Comparison of ENCODE assay signal across 20 mouse cellular contexts in the genomic region with DNA sequence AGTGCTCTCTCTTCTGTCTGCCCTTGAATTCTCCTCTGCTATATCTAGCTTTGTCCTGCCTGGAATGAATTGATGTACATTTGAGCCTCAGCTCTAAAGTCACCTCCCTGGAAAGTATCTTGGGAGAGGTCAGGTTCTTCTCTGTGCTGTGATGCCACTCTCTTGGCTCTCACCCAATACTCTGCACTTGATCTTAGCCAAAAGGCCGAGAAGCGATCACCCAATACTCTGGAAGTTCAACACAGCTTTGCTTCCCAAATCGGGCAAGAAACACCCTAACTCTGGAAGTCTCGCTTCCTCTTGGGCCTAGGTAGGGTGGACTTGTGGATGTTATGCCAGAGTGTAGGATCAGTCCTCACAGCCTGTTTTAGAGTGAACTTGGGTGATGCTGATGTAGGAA. TPM values are rescaled to one million over a fixed set of nuclear protein-coding genes. Genes with fewer than 3 reads are reported as not detected.
DNase-seq lines count a peak whose midpoint lies in the region; ATAC-seq lines count a peak whose summit lies in the region.
"Had no signal": no experiment of that assay in that cellular context is flagged by ENCODE, and none has a peak within 500 bp of the region (broad histone marks: within the 10 kb centered on the region; RNA-seq: fewer than 3 reads in every experiment).

No protein-coding gene starts in this region.

- ATAC-seq in heart, embryonic 15.5 days (replicated peaks; ENCODE audit: insufficient number of reproducible peaks, insufficient read depth, low FRiP score, low read depth), result no peak
- no peak for ATAC-seq in liver, embryonic 12.5 days
- ATAC-seq in liver, embryonic 16.5 days (ENCODE audit: low read depth), result no peak
- ATAC-seq: CD4-positive, CD25-positive, alpha-beta regulatory T cell, adult 4 months; forebrain, embryonic 13.5 days; inflammation-experienced regulatory T-cells, adult 6 months; midbrain, embryonic 15.5 days; Patski had no signal

- intact Hi-C loops in heart, postnatal 14 days (cut with DNase I), result no loop called here

- no peaks in the 10 kb centered on the region for H3K36me3 ChIP-seq in heart, embryonic 15.5 days
- H3K36me3 ChIP-seq in liver, embryonic 12.5 days, result peaks cover 10% of the 10 kb centered on the region
- H3K36me3 ChIP-seq in liver, embryonic 16.5 days (ENCODE audit: control insufficient read depth, insufficient read depth), result no peaks in the 10 kb centered on the region
- H3K36me3 ChIP-seq: hindbrain, embryonic 13.5 days; limb, embryonic 10.5 days; midbrain, embryonic 15.5 days had no signal

- no peak overlapping the region for H3K9ac ChIP-seq in heart, embryonic 15.5 days
- H3K9ac ChIP-seq in liver, embryonic 12.5 days, result peak overlapping the region; percentile 36; the same call in 1 of the 2 replicates
- no peak overlapping the region; the same call in 1 of the 2 replicates for H3K9ac ChIP-seq in liver, embryonic 16.5 days (ENCODE audit: low read depth, low read length)

- no peaks in the 10 kb centered on the region for H3K9me3 ChIP-seq in heart, embryonic 15.5 days (replicated peaks)
- H3K9me3 ChIP-seq in liver, embryonic 12.5 days (replicated peaks), result no peaks in the 10 kb centered on the region
- H3K9me3 ChIP-seq in liver, embryonic 16.5 days (replicated peaks; ENCODE audit: control insufficient read depth, low read length), result no peaks in the 10 kb centered on the region
- H3K9me3 ChIP-seq: forebrain, embryonic 13.5 days; hindbrain, embryonic 13.5 days; limb, embryonic 10.5 days; megakaryocyte, embryonic 14.5 days; midbrain, embryonic 15.5 days had no signal

- peaks cover 59% of the 10 kb centered on the region for H3K4me1 ChIP-seq in heart, embryonic 15.5 days (replicated peaks)
- H3K4me1 ChIP-seq in liver, embryonic 12.5 days, result peaks cover 78% of the 10 kb centered on the region
- peaks cover 66% of the 10 kb centered on the region for H3K4me1 ChIP-seq in liver, embryonic 16.5 days (ENCODE audit: control insufficient read depth, low read depth, low read length)

- no peak overlapping the region for H3K4me3 ChIP-seq in heart, embryonic 15.5 days
- no peak overlapping the region for H3K4me3 ChIP-seq in liver, embryonic 12.5 days
- no peak overlapping the region for H3K4me3 ChIP-seq in liver, embryonic 16.5 days (ENCODE audit: low read depth, low read length)
- H3K4me3 ChIP-seq: forebrain, embryonic 13.5 days; hindbrain, embryonic 13.5 days; limb, embryonic 10.5 days had no signal

- no peaks in the 10 kb centered on the region for H3K27me3 ChIP-seq in heart, embryonic 15.5 days
- H3K27me3 ChIP-seq in liver, embryonic 12.5 days (replicated peaks), result peaks cover 13% of the 10 kb centered on the region; the same call in 1 of the 2 replicates
- H3K27me3 ChIP-seq in liver, embryonic 16.5 days (ENCODE audit: control insufficient read depth, insufficient read depth, low read depth, low read length), result no peaks in the 10 kb centered on the region
- H3K27me3 ChIP-seq: forebrain, embryonic 13.5 days; hindbrain, embryonic 13.5 days; megakaryocyte, embryonic 14.5 days; midbrain, embryonic 15.5 days; Patski had no signal

- 74% methylated on average over 4 of the region's 4 CpGs for WGBS in heart, embryonic 15.5 days
- 87% methylated on average over 4 of the region's 4 CpGs for WGBS in liver, embryonic 12.5 days (ENCODE audit: insufficient replicate concordance)
- 87% methylated on average over 4 of the region's 4 CpGs for WGBS in liver, embryonic 16.5 days (ENCODE audit: insufficient replicate concordance)

- H3K4me2 ChIP-seq in heart, embryonic 15.5 days, result peak overlapping the region; percentile 92; the same call in 1 of the 2 replicates
- no peak overlapping the region for H3K4me2 ChIP-seq in liver, embryonic 12.5 days
- no peak overlapping the region for H3K4me2 ChIP-seq in liver, embryonic 16.5 days (ENCODE audit: low read depth, low read length)

- peak overlapping the region; percentile 40 for H3K27ac ChIP-seq in heart, embryonic 15.5 days
- peak overlapping the region; percentile 99; the same call in 1 of the 2 replicates for H3K27ac ChIP-seq in liver, embryonic 12.5 days
- peak overlapping the region; percentile 97; the same call in 1 of the 2 replicates for H3K27ac ChIP-seq in liver, embryonic 16.5 days (ENCODE audit: low read length)
- H3K27ac ChIP-seq: forebrain, embryonic 13.5 days; limb, embryonic 10.5 days had no signal

- peak; percentile 55 for DNase-seq in gastrocnemius, adult 18-20 months (ENCODE audit: low spot score)
- DNase-seq in gastrocnemius, postnatal 4 days (ENCODE audit: low spot score in 2 of 2), result no peak
- no peak for DNase-seq in heart, postnatal 14 days
- DNase-seq in liver, result no peak
- DNase-seq: adrenal gland, adult 8-10 months; cerebellum, adult 8-10 months; gastrocnemius, postnatal 36 days; kidney, postnatal 36 days; lung, adult 2 months had no signal

RNA-seq across cellular contexts. Expression of gene Clk3, which starts 1.6 kb away (rescaled TPM):
- total RNA-seq in gastrocnemius, adult 18-20 months (2021), result 10 to 100 TPM; 36.1 to 45.2 TPM
- 10 to 100 TPM; 52.7 to 58.9 TPM for total RNA-seq in gastrocnemius, postnatal 4 days (2021)
- polyA plus RNA-seq in heart, embryonic 15.5 days (2015; fragmentation: Nextera tagmentation; extraction: Ambion mirVana), result 48.5 and 65.2 TPM in 2 replicates
- 10 to 100 TPM; 32.7 to 40.8 TPM for total RNA-seq in heart, postnatal 14 days (2021)
- 99.8 and 104 TPM in 2 replicates for polyA plus RNA-seq in liver, embryonic 12.5 days (2016; fragmentation: Nextera tagmentation; extraction: Ambion mirVana)
- polyA plus RNA-seq in liver, embryonic 16.5 days (2015; fragmentation: Nextera tagmentation; extraction: Ambion mirVana), result 93.5 and 104 TPM in 2 replicates

RNA-seq across cellular contexts. Expression of gene Edc3, which starts 58.9 kb away (rescaled TPM):
- total RNA-seq in gastrocnemius, adult 18-20 months (2021), result 1 to 10 TPM; 4.7 to 5.1 TPM
- 10 to 100 TPM; 11.8 to 12.5 TPM for total RNA-seq in gastrocnemius, postnatal 4 days (2021)
- 13.5 and 21.4 TPM in 2 replicates for polyA plus RNA-seq in heart, embryonic 15.5 days (2015; fragmentation: Nextera tagmentation; extraction: Ambion mirVana)
- 1 to 10 TPM; 6.6 to 7.4 TPM for total RNA-seq in heart, postnatal 14 days (2021)
- polyA plus RNA-seq in liver, embryonic 12.5 days (2016; fragmentation: Nextera tagmentation; extraction: Ambion mirVana), result 21.2 and 22.2 TPM in 2 replicates
- polyA plus RNA-seq in liver, embryonic 16.5 days (2015; fragmentation: Nextera tagmentation; extraction: Ambion mirVana), result 15.2 and 17.0 TPM in 2 replicates

Comparison
In these comparisons a context has a peak if more than half of its experiments do, and no peak if none do; other contexts are left out.
1. H3K27ac ChIP-seq: peak in every context shown above with its lines; median percentile 99 in liver, embryonic 12.5 days; 97 in liver, embryonic 16.5 days; 40 in heart, embryonic 15.5 days.